Mouse (Mus musculus) frontal cortex, postnatal 36 days (tissue): ENCODE measurements around the gene Gm37240.
A peak's percentile ranks its signal among the peaks of the same experiment; 100 is the strongest.

Experiments used
- DNase-seq, 2 experiments: peaks; one replicate each; pipeline ENCODE4 v3.0.0; 2022; ENCODE audit warnings: low spot score in 2 of 2

Gene Gm37240

GRCm38 (mm10) chr3:85681136-85681535, 206.2 kb downstream of the Gm37240 start:
- no peak for DNase-seq

GRCm38 (mm10) chr3:85679960-85680359, 207.4 kb downstream of the Gm37240 start:
- DNase-seq = no peak

GRCm38 (mm10) chr3:85679312-85679933, 207.9 kb downstream of the Gm37240 start:
- no peak for DNase-seq

GRCm38 (mm10) chr3:85677952-85678351, 209.4 kb downstream of the Gm37240 start:
- no peak for DNase-seq

GRCm38 (mm10) chr3:85677133-85677532, 210.2 kb downstream of the Gm37240 start:
- no peak for DNase-seq

GRCm38 (mm10) chr3:85669844-85670243, 217.5 kb downstream of the Gm37240 start:
- DNase-seq = no peak

GRCm38 (mm10) chr3:85667683-85668082, 219.6 kb downstream of the Gm37240 start:
- DNase-seq = no peak

GRCm38 (mm10) chr3:85666736-85667135, 220.6 kb downstream of the Gm37240 start:
- DNase-seq = no peak

GRCm38 (mm10) chr3:85666166-85666565, 221.2 kb downstream of the Gm37240 start:
- DNase-seq = no peak

- DNase-seq = peak in 1 of 2 experiments; percentile 87
Measured at GRCm38 (mm10) chr3:85664591-85665171, 222.6 kb downstream of the Gm37240 start.

GRCm38 (mm10) chr3:85663826-85664225, 223.5 kb downstream of the Gm37240 start:
- DNase-seq = no peak

GRCm38 (mm10) chr3:85661926-85662813, 225.1 kb downstream of the Gm37240 start:
- DNase-seq = peak; percentile 61 to 65

GRCm38 (mm10) chr3:85659681-85660080, 227.6 kb downstream of the Gm37240 start:
- DNase-seq = no peak

GRCm38 (mm10) chr3:85655538-85655937, 231.8 kb downstream of the Gm37240 start:
- no peak for DNase-seq

- DNase-seq = no peak
Measured at GRCm38 (mm10) chr3:85652727-85653665, 234.3 kb downstream of the Gm37240 start.

- no peak for DNase-seq
Measured at GRCm38 (mm10) chr3:85649176-85649575, 238.1 kb downstream of the Gm37240 start.

GRCm38 (mm10) chr3:85645517-85646004, 241.8 kb downstream of the Gm37240 start:
- DNase-seq = no peak

- no peak for DNase-seq
Measured at GRCm38 (mm10) chr3:85644814-85645213, 242.5 kb downstream of the Gm37240 start.

GRCm38 (mm10) chr3:85641751-85642150, 245.6 kb downstream of the Gm37240 start:
- DNase-seq = no peak

GRCm38 (mm10) chr3:85636716-85637447, 250.4 kb downstream of the Gm37240 start:
- DNase-seq = peak in 1 of 2 experiments; percentile 65

GRCm38 (mm10) chr3:85635591-85635990, 251.7 kb downstream of the Gm37240 start:
- DNase-seq = no peak
